In genomic region chr6:124992241-124992640, GRCm38 (mm10) we compare ENCODE assay signal across 27 mouse cellular contexts. TPM values are rescaled to one million over a fixed set of nuclear protein-coding genes. Genes with fewer than 3 reads are reported as not detected.
A peak's percentile ranks its signal among the peaks of the same experiment; 100 is the strongest.
DNase-seq lines count a peak whose midpoint lies in the region; ATAC-seq and TF ChIP-seq lines count a peak whose summit lies in the region.
"Had no signal": no experiment of that assay in that cellular context is flagged by ENCODE, and none has a peak within 500 bp of the region (broad histone marks: within the 10 kb centered on the region; RNA-seq: fewer than 3 reads in every experiment).

No protein-coding gene starts in this region.

- H3K4me2 ChIP-seq in forebrain, embryonic 13.5 days = no peak overlapping the region
- H3K4me2 ChIP-seq in forebrain, embryonic 11.5 days (ENCODE audit: low read depth, low read length, severe bottlenecking) = no peak overlapping the region
- no peak overlapping the region for H3K4me2 ChIP-seq in forebrain, postnatal 0 days (ENCODE audit: low read depth)
- no peak overlapping the region for H3K4me2 ChIP-seq in lung, postnatal 0 days (replicated peaks; ENCODE audit: low read depth, low read length)
- H3K4me2 ChIP-seq: embryonic facial prominence, embryonic 13.5 days; heart, embryonic 11.5 days; hindbrain, embryonic 12.5 days; hindbrain, embryonic 15.5 days; intestine, embryonic 15.5 days had no signal

- H3K4me1 ChIP-seq in forebrain, embryonic 13.5 days = peaks cover 17% of the 10 kb centered on the region
- H3K4me1 ChIP-seq in forebrain, embryonic 11.5 days (replicated peaks; ENCODE audit: control insufficient read depth, insufficient read depth, low read length) = peaks cover 3% of the 10 kb centered on the region; the same call in 1 of the 2 replicates
- no peaks in the 10 kb centered on the region for H3K4me1 ChIP-seq in forebrain, postnatal 0 days (ENCODE audit: insufficient read depth)
- peaks cover 6% of the 10 kb centered on the region for H3K4me1 ChIP-seq in lung, postnatal 0 days (ENCODE audit: insufficient read depth, low read depth, low read length)

- H3K9ac ChIP-seq in forebrain, embryonic 13.5 days = no peak overlapping the region
- H3K9ac ChIP-seq in forebrain, embryonic 11.5 days (ENCODE audit: low read length) = no peak overlapping the region
- no peak overlapping the region for H3K9ac ChIP-seq in forebrain, postnatal 0 days
- no peak overlapping the region for H3K9ac ChIP-seq in lung, postnatal 0 days (replicated peaks; ENCODE audit: low read depth)
- H3K9ac ChIP-seq: embryonic facial prominence, embryonic 13.5 days; hindbrain, embryonic 12.5 days; hindbrain, embryonic 15.5 days; intestine, embryonic 15.5 days had no signal

- TF ChIP-seq CTCF in forebrain, postnatal 0 days (IDR thresholded peaks at IDR 0.05; ENCODE audit: low read depth) = no peak
- no peak for TF ChIP-seq CTCF in lung, postnatal 0 days (IDR thresholded peaks at IDR 0.05)

- ATAC-seq in forebrain, embryonic 13.5 days = peak; percentile 37
- ATAC-seq in forebrain, embryonic 11.5 days (replicated peaks; ENCODE audit: low FRiP score) = no peak
- ATAC-seq in forebrain, postnatal 0 days = peak; percentile 52
- no peak for ATAC-seq in lung, postnatal 0 days
- ATAC-seq: activated CD4-positive, CD25-positive, alpha-beta regulatory T cell, adult 4 months; intestine, embryonic 15.5 days had no signal

- no peak overlapping the region for H3K4me3 ChIP-seq in forebrain, embryonic 13.5 days
- no peak overlapping the region for H3K4me3 ChIP-seq in forebrain, embryonic 11.5 days (ENCODE audit: low read depth, low read length)
- no peak overlapping the region for H3K4me3 ChIP-seq in forebrain, postnatal 0 days (ENCODE audit: low read depth, low read length)
- H3K4me3 ChIP-seq in lung, postnatal 0 days (ENCODE audit: low read depth, low read length) = no peak overlapping the region
- H3K4me3 ChIP-seq: embryonic facial prominence, embryonic 10.5 days; embryonic facial prominence, embryonic 13.5 days; erythroblast, embryonic 14.5 days; gastrocnemius, adult 2 months; hindbrain, embryonic 12.5 days; hindbrain, embryonic 15.5 days; intestine, embryonic 15.5 days had no signal

- 73% methylated on average over 4 of the region's 4 CpGs for WGBS in forebrain, embryonic 13.5 days
- WGBS in forebrain, embryonic 11.5 days = 84% methylated on average over 4 of the region's 4 CpGs
- WGBS in forebrain, postnatal 0 days = 46% methylated on average over 4 of the region's 4 CpGs
- WGBS in lung, postnatal 0 days = 58% methylated on average over 4 of the region's 4 CpGs

- H3K36me3 ChIP-seq in forebrain, embryonic 13.5 days (ENCODE audit: poor library complexity, severe bottlenecking) = no peaks in the 10 kb centered on the region
- H3K36me3 ChIP-seq in forebrain, embryonic 11.5 days (ENCODE audit: control insufficient read depth, insufficient read depth, low read length) = no peaks in the 10 kb centered on the region
- no peaks in the 10 kb centered on the region for H3K36me3 ChIP-seq in forebrain, postnatal 0 days (ENCODE audit: insufficient read depth)
- no peaks in the 10 kb centered on the region for H3K36me3 ChIP-seq in lung, postnatal 0 days (ENCODE audit: insufficient read depth, low read length)
- H3K36me3 ChIP-seq: embryonic facial prominence, embryonic 10.5 days; embryonic facial prominence, embryonic 13.5 days; hindbrain, embryonic 12.5 days; hindbrain, embryonic 15.5 days; intestine, embryonic 15.5 days had no signal

- peaks cover 46% of the 10 kb centered on the region for H3K27me3 ChIP-seq in forebrain, embryonic 13.5 days
- peaks cover 32% of the 10 kb centered on the region for H3K27me3 ChIP-seq in forebrain, embryonic 11.5 days (ENCODE audit: control insufficient read depth, insufficient read depth, low read length)
- H3K27me3 ChIP-seq in forebrain, postnatal 0 days (ENCODE audit: insufficient read depth, low read length) = no peaks in the 10 kb centered on the region
- peaks cover 27% of the 10 kb centered on the region; the same call in 1 of the 2 replicates for H3K27me3 ChIP-seq in lung, postnatal 0 days (replicated peaks; ENCODE audit: insufficient read depth, low read length)

- no peak for DNase-seq in forebrain, embryonic 11.5 days (ENCODE audit: low spot score)
- peak; percentile 26 for DNase-seq in layer of hippocampus, adult 11-12 months (ENCODE audit: low spot score)
- no peak for DNase-seq in layer of hippocampus, adult 9-11 months
- DNase-seq in brain, adult 2 months (ENCODE audit: low read depth, low spot score) = peak; percentile 34
- DNase-seq in forebrain, postnatal 0 days = peak; percentile 60
- DNase-seq in lung, postnatal 0 days (ENCODE audit: low spot score) = no peak
- DNase-seq in spleen, adult 18-20 months = no peak
- DNase-seq: adrenal gland, adult 8-10 months; adrenal gland, postnatal 25 days; cerebellum, adult 11 months; cerebellum, adult 2 months; cerebellum, adult 9-11 months; cerebellum, postnatal 25 days; embryo, embryonic 11 days; gastrocnemius, adult 2 months; gastrocnemius, postnatal 14 days; heart, adult 11 months had no signal

- no peak for TF ChIP-seq EP300 in lung, postnatal 0 days (IDR thresholded peaks at IDR 0.05)

- peak overlapping the region; percentile 48 for H3K27ac ChIP-seq in forebrain, embryonic 13.5 days
- H3K27ac ChIP-seq in forebrain, embryonic 11.5 days (ENCODE audit: low read depth, low read length) = no peak overlapping the region
- H3K27ac ChIP-seq in forebrain, postnatal 0 days (ENCODE audit: low read depth, low read length) = peak overlapping the region; percentile 67
- H3K27ac ChIP-seq in lung, postnatal 0 days (ENCODE audit: low read length) = no peak overlapping the region
- H3K27ac ChIP-seq: embryonic facial prominence, embryonic 10.5 days; embryonic facial prominence, embryonic 13.5 days; gastrocnemius, adult 2 months; hindbrain, embryonic 12.5 days; hindbrain, embryonic 15.5 days; intestine, embryonic 15.5 days had no signal

- H3K9me3 ChIP-seq in forebrain, embryonic 13.5 days (replicated peaks) = peaks cover 8% of the 10 kb centered on the region
- H3K9me3 ChIP-seq in forebrain, embryonic 11.5 days (ENCODE audit: control insufficient read depth, low read length) = no peaks in the 10 kb centered on the region; the same call in 1 of the 2 replicates
- no peaks in the 10 kb centered on the region for H3K9me3 ChIP-seq in forebrain, postnatal 0 days (ENCODE audit: low read length)
- no peaks in the 10 kb centered on the region for H3K9me3 ChIP-seq in lung, postnatal 0 days (ENCODE audit: low read length)
- H3K9me3 ChIP-seq: embryonic facial prominence, embryonic 13.5 days; hindbrain, embryonic 15.5 days; intestine, embryonic 15.5 days had no signal

RNA-seq across cellular contexts. Expression of gene Pianp, which starts 4.3 kb away (rescaled TPM):
- polyA plus RNA-seq in forebrain, embryonic 13.5 days (2015; fragmentation: Nextera tagmentation; extraction: Ambion mirVana) = 13.0 and 16.1 TPM in 2 replicates
- 2.5 TPM in 2 replicates for polyA plus RNA-seq in forebrain, embryonic 11.5 days (2014; fragmentation: Nextera tagmentation; extraction: Ambion mirVana)
- 12.2 and 18.3 TPM in 2 replicates for total RNA-seq in forebrain, postnatal 0 days (2014; rRNA removed)
- polyA plus RNA-seq in forebrain, postnatal 0 days (2015; fragmentation: Nextera tagmentation; extraction: Ambion mirVana) = 53.8 and 68.9 TPM in 2 replicates
- 0.29 and 0.35 TPM in 2 replicates for polyA plus RNA-seq in lung, postnatal 0 days (2015; fragmentation: Nextera tagmentation; extraction: Ambion mirVana)
- total RNA-seq: hematopoietic stem cell, adult 5-6 weeks had no signal
- polyA plus RNA-seq: activated CD4-positive, CD25-positive, alpha-beta regulatory T cell, adult 4 months; erythroblast, embryonic 14.5 days; heart, embryonic 11.5 days had no signal

RNA-seq across cellular contexts. Expression of gene Zfp384, which starts 16.7 kb away (rescaled TPM):
- polyA plus RNA-seq in forebrain, embryonic 13.5 days (2015; fragmentation: Nextera tagmentation; extraction: Ambion mirVana) = 18.1 and 19.9 TPM in 2 replicates
- polyA plus RNA-seq in forebrain, embryonic 11.5 days (2014; fragmentation: Nextera tagmentation; extraction: Ambion mirVana) = 9.0 and 10.2 TPM in 2 replicates
- total RNA-seq in forebrain, postnatal 0 days (2014; rRNA removed) = 24.7 and 34.5 TPM in 2 replicates
- polyA plus RNA-seq in forebrain, postnatal 0 days (2015; fragmentation: Nextera tagmentation; extraction: Ambion mirVana) = 7.2 and 8.4 TPM in 2 replicates
- 8.6 and 9.9 TPM in 2 replicates for polyA plus RNA-seq in lung, postnatal 0 days (2015; fragmentation: Nextera tagmentation; extraction: Ambion mirVana)

RNA-seq across cellular contexts. Expression of gene Cops7a, which starts 26.9 kb away (rescaled TPM):
- polyA plus RNA-seq in forebrain, embryonic 13.5 days (2015; fragmentation: Nextera tagmentation; extraction: Ambion mirVana) = 89.0 and 99.3 TPM in 2 replicates
- 111 and 122 TPM in 2 replicates for polyA plus RNA-seq in forebrain, embryonic 11.5 days (2014; fragmentation: Nextera tagmentation; extraction: Ambion mirVana)
- total RNA-seq in forebrain, postnatal 0 days (2014; rRNA removed) = 82.4 and 117 TPM in 2 replicates
- polyA plus RNA-seq in forebrain, postnatal 0 days (2015; fragmentation: Nextera tagmentation; extraction: Ambion mirVana) = 87.8 and 93.0 TPM in 2 replicates
- polyA plus RNA-seq in lung, postnatal 0 days (2015; fragmentation: Nextera tagmentation; extraction: Ambion mirVana) = 112 and 118 TPM in 2 replicates

RNA-seq across cellular contexts. Expression of gene Ing4, which starts 47.3 kb away (rescaled TPM):
- polyA plus RNA-seq in forebrain, embryonic 13.5 days (2015; fragmentation: Nextera tagmentation; extraction: Ambion mirVana) = 190 and 200 TPM in 2 replicates
- polyA plus RNA-seq in forebrain, embryonic 11.5 days (2014; fragmentation: Nextera tagmentation; extraction: Ambion mirVana) = 126 and 135 TPM in 2 replicates
- 83.4 and 103 TPM in 2 replicates for total RNA-seq in forebrain, postnatal 0 days (2014; rRNA removed)
- polyA plus RNA-seq in forebrain, postnatal 0 days (2015; fragmentation: Nextera tagmentation; extraction: Ambion mirVana) = 102 and 111 TPM in 2 replicates
- polyA plus RNA-seq in lung, postnatal 0 days (2015; fragmentation: Nextera tagmentation; extraction: Ambion mirVana) = 100 and 104 TPM in 2 replicates

RNA-seq across cellular contexts. Expression of gene Acrbp, which starts 57.2 kb away (rescaled TPM):
- 19.1 and 20.9 TPM in 2 replicates for polyA plus RNA-seq in forebrain, embryonic 13.5 days (2015; fragmentation: Nextera tagmentation; extraction: Ambion mirVana)
- 14.6 and 15.8 TPM in 2 replicates for polyA plus RNA-seq in forebrain, embryonic 11.5 days (2014; fragmentation: Nextera tagmentation; extraction: Ambion mirVana)
- total RNA-seq in forebrain, postnatal 0 days (2014; rRNA removed) = 11.3 and 12.2 TPM in 2 replicates
- 11.4 and 13.8 TPM in 2 replicates for polyA plus RNA-seq in forebrain, postnatal 0 days (2015; fragmentation: Nextera tagmentation; extraction: Ambion mirVana)
- 4.1 and 4.4 TPM in 2 replicates for polyA plus RNA-seq in lung, postnatal 0 days (2015; fragmentation: Nextera tagmentation; extraction: Ambion mirVana)

Comparison
In these comparisons a context has a peak if more than half of its experiments do, and no peak if none do; other contexts are left out.
1. ATAC-seq: peak in forebrain, embryonic 13.5 days (single experiment) and forebrain, postnatal 0 days (single experiment); none in forebrain, embryonic 11.5 days (single experiment) and lung, postnatal 0 days (single experiment).
2. H3K27ac ChIP-seq: peak in forebrain, embryonic 13.5 days (single experiment) and forebrain, postnatal 0 days (single experiment); none in forebrain, embryonic 11.5 days (single experiment) and lung, postnatal 0 days (single experiment).
3. DNase-seq: peak in layer of hippocampus, adult 11-12 months (single experiment), brain, adult 2 months (single experiment) and forebrain, postnatal 0 days (single experiment); none in forebrain, embryonic 11.5 days (single experiment), layer of hippocampus, adult 9-11 months (single experiment), lung, postnatal 0 days (single experiment) and spleen, adult 18-20 months (0 of 2).